Mouse (Mus musculus) olfactory bulb, adult 2 months (tissue): ENCODE data around the gene Ndufs5. TPM values are rescaled to one million over a fixed set of nuclear protein-coding genes. Genes with fewer than 3 reads are reported as not detected.

ENCODE experiments used
- H3K27ac ChIP-seq: fragments of 200-500 bp; 2 replicates; pipeline ENCODE4 v1.5.1; 2012; ENCODE audit warnings: low read depth, low read length; ENCODE audit not compliant: insufficient read depth
- H3K4me1 ChIP-seq: fragments of 200-500 bp; 2 replicates; pipeline ENCODE4 v1.6.1; 2012; ENCODE audit warnings: low read length; ENCODE audit not compliant: control insufficient read depth, insufficient read depth
- H3K4me3 ChIP-seq: fragments of 200-500 bp; 2 replicates; pipeline ENCODE4 v1.5.1; 2012; ENCODE audit warnings: mild to moderate bottlenecking, low read depth, low read length, moderate library complexity; ENCODE audit not compliant: insufficient read depth
- CTCF ChIP-seq: fragments of 200-500 bp; IDR thresholded peaks from 2 replicates; pipeline ENCODE4 v1.5.1; 2012; ENCODE audit warnings: low read depth, mild to moderate bottlenecking, low read length, moderate library complexity; ENCODE audit not compliant: insufficient read depth
- POLR2A ChIP-seq: fragments of 200-500 bp; IDR thresholded peaks from 2 replicates; pipeline ENCODE4 v1.6.1; 2012; ENCODE audit warnings: mild to moderate bottlenecking, low read depth, low read length, moderate library complexity; ENCODE audit not compliant: insufficient read depth
- WGBS: fragments of 180-500 bp; shearing (Covaris S2); methylation state at CpG from one replicate; pipeline ENCODE4 v1.1.7; 2018; 5-methylcytosine and 5-hydroxymethylcytosine counted together
- polyA plus RNA-seq: library from polyadenylated mRNA; stranded (reverse); fragments of >200 nt; gene quantifications from 2 replicates; pipeline ENCODE4 v1.2.4, GENCODE M21; 2012; ENCODE audit warnings: low replicate concordance; ENCODE audit not compliant: missing spikeins, insufficient read depth, insufficient read length

The Ndufs5 gene
- polyA plus RNA-seq, 1 experiment = not detected

DNA sequence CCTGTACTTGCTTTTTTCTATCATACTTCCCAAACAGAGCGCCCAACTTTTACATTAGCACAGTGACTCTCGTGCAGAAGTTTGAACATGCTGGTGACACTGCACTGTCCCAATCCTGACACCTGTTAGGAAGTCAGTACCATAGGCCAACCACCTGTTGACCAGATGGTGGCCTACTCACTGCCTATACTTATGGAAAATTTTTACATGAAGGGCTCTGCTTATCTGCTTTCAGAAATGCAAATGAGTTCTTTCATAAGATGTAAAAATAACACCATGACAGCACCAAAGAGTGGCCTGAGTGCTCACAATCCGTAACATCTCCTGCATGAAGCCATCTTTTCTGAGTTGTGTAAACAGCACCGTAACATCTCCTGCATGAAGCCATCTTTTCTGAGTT is 20.7 kb upstream of the Ndufs5 start:
- Histone ChIP-seq H3K27ac (no peak overlapping the region), H3K4me1 (0 out of 2 replicates have a peak, but pooled peaks cover 1% of the 10 kb centered on the region), H3K4me3 (no peak overlapping the region)
- TF ChIP-seq CTCF = no peak
- 91% methylated on average over 4 of the region's 4 CpGs for WGBS

DNA sequence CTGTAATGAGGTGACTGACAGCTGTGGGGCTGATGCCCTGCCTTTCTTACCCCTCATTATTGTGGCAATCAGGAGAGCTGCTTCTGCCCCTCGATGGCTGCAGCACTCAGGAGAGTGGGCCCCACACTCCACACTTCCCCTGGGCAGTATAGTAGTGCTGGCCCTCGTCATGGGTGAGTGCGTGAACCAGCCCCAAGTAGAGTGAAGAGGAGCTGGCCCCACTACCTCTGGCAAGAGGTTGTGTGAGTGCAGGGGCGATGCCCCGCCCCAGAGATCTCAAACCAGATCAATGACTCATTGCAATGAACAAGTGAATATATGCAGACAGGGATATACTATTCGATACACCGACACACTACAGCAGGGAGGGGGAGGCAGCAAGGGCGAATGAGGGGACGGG is 15.5 kb upstream of the Ndufs5 start:
- Histone ChIP-seq H3K27ac (no peak overlapping the region), H3K4me1 (peaks cover 10% of the 10 kb centered on the region; the same call in 1 of the 2 replicates), H3K4me3 (no peak overlapping the region)
- no peak for TF ChIP-seq CTCF
- TF ChIP-seq POLR2A = no peak
- 72% methylated on average over 9 of the region's 9 CpGs for WGBS

DNA sequence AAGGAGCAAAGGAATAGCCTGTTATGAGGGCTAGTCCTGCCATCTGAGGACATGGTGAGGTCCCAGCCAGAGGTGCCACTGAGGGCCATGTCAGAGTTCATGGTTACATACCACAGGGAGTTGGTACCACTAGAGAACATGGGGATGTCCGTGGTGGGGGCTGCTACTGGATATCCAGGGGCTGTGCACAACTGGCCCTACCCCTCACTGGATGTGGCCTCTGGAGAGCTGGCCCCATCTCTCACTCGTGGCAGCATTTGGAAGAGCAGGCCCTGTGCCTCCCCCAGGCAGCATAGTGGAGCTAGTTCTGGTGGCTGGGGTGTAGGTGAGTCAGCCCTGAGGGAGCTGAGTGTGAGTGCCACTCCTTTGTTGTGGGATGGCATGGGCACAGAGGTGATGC is 14.9 kb upstream of the Ndufs5 start:
- 81% methylated on average over 2 of the region's 2 CpGs for WGBS
- H3K4me3 ChIP-seq = no peak overlapping the region
- H3K4me1 ChIP-seq = peaks cover 10% of the 10 kb centered on the region; the same call in 1 of the 2 replicates
- TF ChIP-seq POLR2A (no peak), CTCF (no peak)
- H3K27ac ChIP-seq = no peak overlapping the region

DNA sequence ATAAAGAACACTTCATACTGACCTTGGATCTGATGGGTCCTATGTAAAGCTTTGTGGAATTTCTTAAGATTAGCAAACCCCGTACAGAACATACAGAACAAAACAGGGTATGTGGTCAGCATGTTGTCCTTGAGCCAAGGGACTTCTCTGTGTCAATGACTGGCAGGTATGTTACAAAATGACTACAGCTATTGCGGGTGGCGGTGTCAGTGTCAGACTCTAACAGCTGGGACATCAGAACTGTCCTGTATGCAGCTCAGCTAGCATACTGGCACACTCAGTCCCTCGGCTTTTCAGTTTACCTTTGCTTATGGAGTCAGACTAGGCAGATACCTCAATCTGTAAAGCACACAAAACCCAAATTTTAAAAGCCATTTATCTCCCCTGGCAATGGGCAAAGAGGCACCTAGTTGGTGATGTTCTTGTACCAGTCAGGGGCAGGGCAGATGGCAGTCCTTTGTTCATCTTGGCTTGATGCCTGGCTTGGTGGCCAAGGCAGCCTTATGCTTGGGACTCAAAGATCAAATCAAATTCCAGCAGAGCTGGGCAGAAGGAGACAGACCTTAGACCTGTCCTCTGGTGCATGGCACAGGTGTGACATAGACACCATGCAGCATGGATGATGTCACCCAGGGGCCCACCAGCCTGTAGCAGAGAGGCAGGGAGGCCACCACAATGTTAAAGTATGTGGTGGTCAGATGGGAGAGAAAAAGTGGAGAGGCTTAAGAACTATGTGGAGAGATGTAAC is 14.3 kb upstream of the Ndufs5 start:
- Histone ChIP-seq H3K4me3 (no peak overlapping the region), H3K4me1 (peaks cover 10% of the 10 kb centered on the region; the same call in 1 of the 2 replicates), H3K27ac (no peak overlapping the region)
- TF ChIP-seq CTCF = no peak
- no peak for TF ChIP-seq POLR2A
- 90% methylated on average over 4 of the region's 4 CpGs for WGBS

DNA sequence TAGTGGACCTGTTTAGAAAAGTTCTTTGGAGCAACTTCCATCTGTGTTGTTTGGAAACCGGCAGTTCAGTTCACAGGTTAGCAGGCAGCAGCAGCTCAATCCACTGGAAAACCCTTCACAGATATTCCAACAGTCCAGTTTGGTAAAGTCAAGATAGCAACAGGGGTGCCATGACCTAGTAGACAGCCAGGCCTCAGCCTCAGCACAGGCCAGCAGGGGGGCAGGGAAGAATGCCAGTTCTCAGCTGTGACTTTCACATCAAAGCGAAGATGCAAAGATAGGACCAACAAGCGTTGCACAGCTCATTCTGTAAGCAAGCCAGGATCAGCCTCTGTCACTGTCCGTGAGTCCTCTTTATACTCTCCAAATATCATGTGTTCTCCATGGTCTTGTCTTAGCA is 3.8 kb upstream of the Ndufs5 start:
- Histone ChIP-seq H3K27ac (no peak overlapping the region), H3K4me3 (no peak overlapping the region), H3K4me1 (0 out of 2 replicates have a peak, but pooled peaks cover under 1% of the 10 kb centered on the region)
- WGBS = 89% methylated on average over 4 of the region's 4 CpGs
- TF ChIP-seq POLR2A (no peak), CTCF (no peak)

DNA sequence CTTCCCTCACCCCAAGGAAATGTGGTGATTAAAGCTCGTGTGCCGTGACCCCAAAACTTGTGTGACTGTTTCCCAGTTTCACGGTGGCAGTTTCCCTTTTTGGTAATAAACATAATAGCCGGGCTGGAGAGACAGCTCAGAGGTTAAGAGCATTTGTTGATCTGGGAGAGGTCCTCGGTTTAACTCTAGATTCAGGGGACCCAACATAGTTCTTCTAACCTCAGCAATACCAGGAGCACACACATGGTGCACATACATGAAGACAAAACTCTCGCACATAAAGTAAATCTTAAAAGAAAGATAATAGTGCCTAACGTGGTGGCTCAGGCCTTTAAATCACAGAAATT is 405 bp upstream of the Ndufs5 start:
- H3K4me1 ChIP-seq = 0 out of 2 replicates have a peak, but pooled peaks cover 3% of the 10 kb centered on the region
- H3K27ac ChIP-seq = peak overlapping the region; percentile 95
- 11% methylated on average over 7 of the region's 7 CpGs for WGBS
- TF ChIP-seq CTCF (no peak), POLR2A (no peak)
- peak overlapping the region; percentile 79 for H3K4me3 ChIP-seq

DNA sequence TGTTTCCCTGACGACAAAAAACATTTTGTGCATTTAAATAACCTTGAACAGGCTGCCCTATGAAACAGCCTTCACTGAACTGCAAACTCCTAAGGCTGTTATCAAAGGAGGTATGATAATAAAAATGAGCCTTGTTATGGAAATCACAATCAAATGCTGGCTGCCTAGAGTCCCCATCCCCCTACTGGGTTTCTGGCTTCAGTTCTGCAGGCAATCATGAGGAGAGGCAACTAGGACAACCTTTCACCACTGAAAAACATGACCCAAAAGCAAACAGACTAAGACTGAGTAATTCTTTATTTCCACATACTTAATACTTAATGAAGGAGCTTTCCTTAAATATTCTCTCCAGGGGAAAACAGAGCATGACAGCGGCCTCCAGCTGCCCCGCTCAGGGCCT is 5.6 kb downstream of the Ndufs5 start:
- Histone ChIP-seq H3K4me3 (no peak overlapping the region), H3K27ac (no peak overlapping the region), H3K4me1 (0 out of 2 replicates have a peak, but pooled peaks cover 3% of the 10 kb centered on the region)
- WGBS = 81% methylated on average over 1 of the region's 3 CpGs
- no peak for TF ChIP-seq POLR2A
- no peak for TF ChIP-seq CTCF

DNA sequence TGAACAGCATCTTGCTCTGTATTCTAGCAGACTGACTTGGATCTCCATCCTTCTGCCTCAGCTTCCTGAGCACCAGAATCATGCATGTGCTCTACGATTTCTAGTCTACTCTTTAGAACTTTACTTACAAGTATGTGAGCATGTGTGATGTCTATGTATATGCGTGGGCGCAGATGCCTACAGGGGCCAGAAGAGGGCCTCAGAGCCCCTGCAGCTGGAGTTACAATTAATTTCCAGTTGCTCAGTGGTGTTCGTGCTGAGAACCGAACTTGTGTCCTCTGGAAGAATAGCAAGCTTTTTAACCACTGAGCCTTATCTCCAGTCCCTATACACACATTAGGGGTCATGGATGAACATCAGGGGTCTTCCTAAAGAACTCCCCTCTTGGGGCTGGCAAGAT is 10.7 kb downstream of the Ndufs5 start:
- 93% methylated on average over 5 of the region's 5 CpGs for WGBS
- no peak for TF ChIP-seq POLR2A
- no peak for TF ChIP-seq CTCF
- Histone ChIP-seq H3K4me3 (no peak overlapping the region), H3K27ac (no peak overlapping the region), H3K4me1 (no peaks in the 10 kb centered on the region)

DNA sequence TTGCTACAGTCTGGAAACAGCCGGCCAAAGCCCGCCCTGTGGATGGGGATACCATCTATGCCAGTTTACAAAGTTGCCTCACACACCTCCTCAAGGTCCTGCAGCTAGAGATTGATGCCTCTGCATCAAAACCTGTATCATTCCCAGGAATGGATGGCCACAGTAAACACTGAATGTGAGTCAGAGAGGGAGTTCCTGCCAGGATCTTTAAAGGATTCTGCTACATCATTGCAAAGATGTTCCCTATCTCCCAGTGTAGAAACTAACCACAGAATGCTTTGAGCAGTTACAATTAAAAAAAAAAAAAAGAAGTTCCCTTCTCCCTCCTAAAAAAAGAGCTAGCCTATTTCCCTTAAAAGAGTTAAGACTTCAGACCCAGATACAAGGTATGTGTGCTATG is 12.7 kb downstream of the Ndufs5 start:
- H3K4me3 ChIP-seq = no peak overlapping the region
- no peak overlapping the region for H3K27ac ChIP-seq
- TF ChIP-seq POLR2A = no peak
- no peak for TF ChIP-seq CTCF
- H3K4me1 ChIP-seq = no peaks in the 10 kb centered on the region
- 91% methylated on average over 2 of the region's 2 CpGs for WGBS

DNA sequence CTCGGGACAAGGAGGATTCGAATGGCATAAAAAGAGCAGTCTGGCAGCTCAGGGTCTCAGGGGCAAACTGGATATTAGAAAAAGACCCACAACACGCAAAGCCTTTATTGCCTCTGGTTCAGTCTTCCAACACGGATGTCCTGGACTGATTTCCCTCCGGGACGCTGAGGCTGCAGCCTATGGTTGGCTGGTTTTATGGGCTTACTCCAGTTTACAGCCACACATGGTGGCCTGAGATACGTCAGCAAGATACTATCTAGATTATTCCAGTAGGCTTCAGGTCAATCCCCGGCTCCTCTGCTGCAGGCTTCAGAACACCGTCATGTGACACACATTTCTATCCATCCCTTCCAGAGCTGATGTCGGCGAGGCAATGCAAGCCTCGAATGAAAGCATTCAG is 24.6 kb downstream of the Ndufs5 start:
- Histone ChIP-seq H3K4me3 (no peak overlapping the region), H3K4me1 (no peaks in the 10 kb centered on the region), H3K27ac (no peak overlapping the region)
- no peak for TF ChIP-seq CTCF
- TF ChIP-seq POLR2A = no peak
- 91% methylated on average over 12 of the region's 12 CpGs for WGBS
